Mouse (Mus musculus): ENCODE data around the gene Supt16.

The Supt16 gene

GRCm38 (mm10) chr14:52149888-52150287 is 47.3 kb downstream of the Supt16 start:
- in situ Hi-C loops (cut with MboI; ENCODE audit: low sequenced_read_pairs): no loop called here

DNA sequence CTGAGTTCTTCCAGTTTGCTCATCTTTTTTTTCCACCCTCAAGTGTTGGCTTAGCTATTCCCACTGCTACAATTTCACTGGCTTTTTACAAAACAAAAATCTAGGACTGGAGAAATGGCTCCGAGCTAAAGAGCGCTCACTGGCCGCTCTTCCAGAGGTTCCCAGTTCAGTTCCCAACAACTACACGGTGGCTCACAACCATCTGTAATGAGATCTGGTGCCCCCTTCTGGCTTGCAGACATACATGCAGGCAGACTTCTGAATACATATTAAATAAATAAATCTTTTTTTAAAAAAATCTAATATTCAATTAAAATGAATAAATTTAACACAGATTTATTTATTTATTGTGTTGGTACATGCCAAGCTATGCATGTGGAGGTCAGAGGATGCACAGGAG is 50.7 kb downstream of the Supt16 start:
- in situ Hi-C loops (cut with MboI; ENCODE audit: low sequenced_read_pairs): no loop called here

DNA sequence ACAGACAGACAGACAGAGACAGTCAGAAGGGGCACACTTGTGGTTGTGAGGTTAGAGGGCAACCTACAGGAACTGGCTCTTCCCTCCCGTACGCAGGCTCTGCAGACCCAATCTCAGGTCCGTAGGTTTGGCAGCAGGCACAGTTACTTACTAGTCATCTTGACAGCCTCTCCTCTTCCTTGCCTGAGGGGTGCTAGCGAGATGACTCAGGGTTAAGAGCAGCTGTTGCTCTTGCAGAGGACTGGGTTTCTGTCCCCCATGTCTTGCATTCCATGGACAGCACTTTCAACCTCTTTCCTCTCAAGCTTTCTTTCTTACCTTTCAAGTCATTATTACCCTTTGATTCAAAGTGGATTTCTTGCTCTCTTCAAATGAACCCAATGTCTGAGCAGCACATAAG is 53.1 kb downstream of the Supt16 start:
- in situ Hi-C loops (cut with MboI; ENCODE audit: low sequenced_read_pairs): no loop called here

- in situ Hi-C loops (cut with MboI; ENCODE audit: low sequenced_read_pairs): no loop called here
These were observed 55.6 kb downstream of the Supt16 start for GRCm38 (mm10) chr14:52141445-52142127.

DNA sequence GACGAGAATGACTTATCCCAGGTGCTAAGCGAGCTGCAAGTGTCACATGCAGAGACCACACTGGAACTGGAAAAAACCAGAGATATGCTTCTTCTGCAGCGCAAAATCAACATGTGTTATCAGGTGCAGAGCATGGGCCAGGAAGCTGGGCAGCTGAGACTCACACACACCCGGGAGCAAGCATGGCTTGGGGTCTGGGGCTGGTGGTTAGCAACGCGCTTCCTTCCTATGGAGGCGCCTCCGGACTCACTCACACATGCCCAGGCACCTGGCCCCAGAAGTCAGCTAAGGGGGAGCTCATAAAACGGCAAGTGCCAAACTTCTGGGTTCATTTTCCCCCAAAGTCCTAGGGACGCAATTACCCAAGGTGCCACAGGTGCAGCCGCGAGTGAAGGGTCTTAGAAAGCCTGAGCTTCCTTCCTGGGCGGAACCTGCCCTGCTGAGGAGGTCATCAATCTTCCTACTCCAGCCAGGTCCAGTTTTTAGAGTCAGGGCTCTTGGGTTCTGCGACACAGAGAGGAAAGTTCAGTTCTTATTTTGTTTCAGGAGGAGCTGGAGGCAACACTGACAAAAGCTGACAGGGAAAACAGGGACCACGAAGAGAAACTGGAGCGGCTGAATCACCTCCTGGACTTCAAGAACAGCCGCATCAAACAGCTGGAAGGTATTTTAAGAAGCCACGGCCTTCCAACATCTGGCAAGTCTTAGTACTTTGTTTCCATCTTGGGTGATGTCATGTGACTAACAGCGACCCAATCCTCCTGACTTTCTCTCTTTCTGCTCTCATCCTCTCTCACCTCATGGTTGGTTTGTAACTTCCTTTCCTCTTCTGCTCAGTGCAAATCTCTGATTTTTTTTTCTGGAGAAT is 56.4 kb downstream of the Supt16 start:
- in situ Hi-C loops (cut with MboI; ENCODE audit: low sequenced_read_pairs): no loop called here

DNA sequence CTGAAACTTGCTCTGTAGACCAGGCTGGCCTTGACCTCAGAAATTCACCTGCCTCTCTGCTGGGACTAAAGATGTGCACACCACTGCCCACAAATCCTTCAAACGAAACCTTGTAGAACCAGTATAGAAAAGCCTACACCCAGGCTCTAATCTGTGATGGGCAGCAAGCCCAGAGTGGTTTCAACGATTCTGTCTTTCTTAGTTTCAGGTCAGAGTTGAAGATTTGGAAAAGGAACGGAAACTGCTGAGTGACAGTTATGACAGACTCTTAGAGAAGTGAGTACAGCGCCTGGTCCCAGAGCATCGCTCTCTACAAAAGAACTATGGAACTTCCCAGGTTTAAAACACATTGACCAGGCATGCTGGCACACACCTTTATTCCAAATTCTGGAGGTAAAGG is 63.6 kb downstream of the Supt16 start:
- in situ Hi-C loops (cut with MboI; ENCODE audit: low sequenced_read_pairs): no loop called here

- in situ Hi-C loops (cut with MboI; ENCODE audit: low sequenced_read_pairs): loop anchor here (10.0 kb wide), 1 partner anchor 200 kb away; the partner anchor contains the start of gene Sall2
These were observed 72.6 kb downstream of the Supt16 start for GRCm38 (mm10) chr14:52124636-52125035.

GRCm38 (mm10) chr14:52123918-52124317 is 73.3 kb downstream of the Supt16 start:
- in situ Hi-C loops (cut with MboI; ENCODE audit: low sequenced_read_pairs): loop anchor here (10.0 kb wide), 1 partner anchor 201 kb away; the partner anchor contains the start of gene Sall2

DNA sequence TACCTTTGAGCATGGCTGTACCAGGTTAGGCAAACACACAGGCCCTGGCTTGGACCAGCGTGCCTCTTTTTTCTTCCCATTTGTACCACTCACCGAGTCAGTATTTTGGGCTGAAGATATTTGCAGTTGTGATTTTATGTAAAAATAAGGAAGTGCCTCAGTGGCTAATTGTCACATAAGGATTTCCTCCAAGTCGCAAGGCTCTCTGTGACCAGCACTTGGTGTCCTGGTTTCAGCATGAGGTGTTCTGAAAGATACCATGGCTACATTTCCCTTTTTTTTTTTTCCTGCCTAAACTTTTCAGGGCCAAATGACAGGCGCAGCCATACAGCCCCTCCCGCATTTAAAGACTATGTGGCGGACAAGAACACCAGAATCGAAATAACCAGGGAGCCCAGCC is 77.0 kb downstream of the Supt16 start:
- in situ Hi-C loops (cut with MboI; ENCODE audit: low sequenced_read_pairs): loop anchor here (10.0 kb wide), 1 partner anchor 205 kb away; the partner anchor contains the start of gene Sall2

GRCm38 (mm10) chr14:52118823-52119608 is 78.2 kb downstream of the Supt16 start:
- in situ Hi-C loops (cut with MboI; ENCODE audit: low sequenced_read_pairs): no loop called here

DNA sequence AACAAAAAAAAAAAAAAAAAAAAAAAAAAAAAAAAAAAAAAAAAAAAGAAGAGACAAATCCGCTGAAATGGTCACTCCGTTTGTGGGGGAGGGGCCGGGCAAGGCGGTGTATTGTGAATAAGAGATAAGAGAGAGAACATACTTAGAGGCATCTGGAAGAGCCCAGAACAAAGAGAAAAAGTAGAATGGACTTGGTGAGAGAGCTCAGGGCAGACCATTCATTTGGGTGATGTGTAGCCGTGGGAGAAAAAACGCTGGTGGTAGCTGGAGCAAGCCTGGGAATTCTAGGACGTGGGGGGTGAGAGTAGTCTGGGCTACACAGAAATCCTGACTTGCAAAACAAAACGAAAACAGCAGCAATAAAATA is 78.8 kb downstream of the Supt16 start:
- in situ Hi-C loops (cut with MboI; ENCODE audit: low sequenced_read_pairs): no loop called here

DNA sequence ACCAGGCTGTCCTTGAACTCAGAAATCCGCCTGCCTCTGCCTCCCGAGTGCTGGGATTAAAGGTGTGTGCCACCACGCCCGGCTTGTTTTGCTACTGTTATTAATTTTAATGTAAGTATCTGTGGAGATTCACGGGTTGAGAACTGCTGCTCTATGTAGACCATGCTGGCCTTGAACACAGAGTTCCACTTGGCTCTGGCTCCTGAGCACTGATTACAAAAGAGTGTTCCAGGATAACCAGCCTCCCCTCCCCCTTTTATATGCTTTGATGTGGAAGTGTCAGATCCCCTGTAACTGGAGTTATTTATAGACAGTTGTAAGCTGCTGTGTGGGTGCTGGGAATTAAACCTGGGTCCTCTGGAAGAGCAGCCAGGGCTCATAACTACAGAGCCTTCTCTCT is 80.0 kb downstream of the Supt16 start:
- in situ Hi-C loops (cut with MboI; ENCODE audit: low sequenced_read_pairs): no loop called here

- in situ Hi-C loops (cut with MboI; ENCODE audit: low sequenced_read_pairs): no loop called here
These were observed 83.1 kb downstream of the Supt16 start for GRCm38 (mm10) chr14:52114101-52114500.

Data from CH12F3 (cell line).